Mouse (Mus musculus): ENCODE measurements around the gene Olfr402. TPM values are rescaled to one million over a fixed set of nuclear protein-coding genes. Genes with fewer than 3 reads are reported as not detected.
"Not testable (repeated sequence)": the region's sequence is repeated elsewhere in the genome, so short reads cannot be mapped to it uniquely, and the experiment has no call there.

Gene Olfr402
- not detected in 2 replicates for polyA plus RNA-seq (2015; fragmentation: Nextera tagmentation; extraction: Ambion mirVana)

GRCm38 (mm10) chr11:74153229-74153628 is at the start of gene Olfr402:
TSS of gene Olfr402 (plus strand) at chr11:74153529.
- Histone ChIP-seq H3K4me2 (replicated peaks; ENCODE audit: low read depth) (no peak within 1 kb of the TSS), H3K4me3 (ENCODE audit: low read depth, low read length) (no peak within 1 kb of the TSS), H3K4me1 (replicated peaks; ENCODE audit: control insufficient read depth, insufficient read depth, low read length) (no peaks in the 10 kb centered on the region), H3K36me3 (ENCODE audit: control insufficient read depth, insufficient read depth) (no peaks in the 10 kb centered on the region), H3K9me3 (ENCODE audit: control insufficient read depth) (no peaks in the 10 kb centered on the region), H3K9ac (ENCODE audit: low read depth, low read length) (no peak within 1 kb of the TSS), H3K27me3 (replicated peaks; ENCODE audit: control insufficient read depth, insufficient read depth, low read length) (no peaks in the 10 kb centered on the region), H3K27ac (ENCODE audit: low read depth, low read length) (no peak within 1 kb of the TSS)
- no peak for TF ChIP-seq CTCF (IDR thresholded peaks at IDR 0.05; ENCODE audit: low read depth)
- no peak for ATAC-seq
- WGBS = 68% methylated on average over 3 of the region's 3 CpGs

GRCm38 (mm10) chr11:74105066-74105465 is 48.3 kb upstream of the Olfr402 start:
- no peaks in the 10 kb centered on the region for H3K9me3 ChIP-seq (ENCODE audit: control insufficient read depth)

GRCm38 (mm10) chr11:74113412-74113811 is 39.9 kb upstream of the Olfr402 start, which contains the start of gene Olfr401:
TSS of gene Olfr401 (plus strand) at chr11:74113712.
- Histone ChIP-seq H3K9me3 (ENCODE audit: control insufficient read depth) (no peaks in the 10 kb centered on the region), H3K36me3 (ENCODE audit: control insufficient read depth, insufficient read depth) (no peaks in the 10 kb centered on the region), H3K27me3 (replicated peaks; ENCODE audit: control insufficient read depth, insufficient read depth, low read length) (no peaks in the 10 kb centered on the region), H3K4me2 (replicated peaks; ENCODE audit: low read depth) (no peak within 1 kb of the TSS), H3K4me3 (ENCODE audit: low read depth, low read length) (no peak within 1 kb of the TSS), H3K27ac (ENCODE audit: low read depth, low read length) (no peak within 1 kb of the TSS), H3K4me1 (replicated peaks; ENCODE audit: control insufficient read depth, insufficient read depth, low read length) (no peaks in the 10 kb centered on the region), H3K9ac (ENCODE audit: low read depth, low read length) (no peak within 1 kb of the TSS)
- ATAC-seq = no peak
- no peak for TF ChIP-seq CTCF (IDR thresholded peaks at IDR 0.05; ENCODE audit: low read depth)

More at GRCm38 (mm10) chr11:74105066-74105465, 48.3 kb upstream of the Olfr402 start:
- H3K9ac ChIP-seq (ENCODE audit: low read depth, low read length) = no peak overlapping the region
- no peaks in the 10 kb centered on the region for H3K4me1 ChIP-seq (replicated peaks; ENCODE audit: control insufficient read depth, insufficient read depth, low read length)
- no peak overlapping the region for H3K4me3 ChIP-seq (ENCODE audit: low read depth, low read length)
- TF ChIP-seq CTCF (IDR thresholded peaks at IDR 0.05; ENCODE audit: low read depth) = no peak
- ATAC-seq = no peak
- H3K27ac ChIP-seq (ENCODE audit: low read depth, low read length) = no peak overlapping the region
- 33% methylated on average over 5 of the region's 5 CpGs for WGBS
- no peaks in the 10 kb centered on the region for H3K27me3 ChIP-seq (replicated peaks; ENCODE audit: control insufficient read depth, insufficient read depth, low read length)
- no peak overlapping the region for H3K4me2 ChIP-seq (replicated peaks; ENCODE audit: low read depth)
- H3K36me3 ChIP-seq (ENCODE audit: control insufficient read depth, insufficient read depth) = no peaks in the 10 kb centered on the region

- H3K9ac ChIP-seq (ENCODE audit: low read depth, low read length); ATAC-seq; H3K9me3 ChIP-seq (ENCODE audit: control insufficient read depth); H3K27ac ChIP-seq (ENCODE audit: low read depth, low read length); H3K4me1 ChIP-seq (replicated peaks; ENCODE audit: control insufficient read depth, insufficient read depth, low read length); H3K4me3 ChIP-seq (ENCODE audit: low read depth, low read length); H3K27me3 ChIP-seq (replicated peaks; ENCODE audit: control insufficient read depth, insufficient read depth, low read length); H3K36me3 ChIP-seq (ENCODE audit: control insufficient read depth, insufficient read depth); H3K4me2 ChIP-seq (replicated peaks; ENCODE audit: low read depth): not testable (repeated sequence)
- WGBS = 26% methylated on average over 1 of the region's 1 CpGs
Measured at GRCm38 (mm10) chr11:74140001-74140400, 13.3 kb upstream of the Olfr402 start.

GRCm38 (mm10) chr11:74145866-74146265 is 7.5 kb upstream of the Olfr402 start:
- Histone ChIP-seq H3K9me3 (ENCODE audit: control insufficient read depth) (no peaks in the 10 kb centered on the region), H3K27me3 (replicated peaks; ENCODE audit: control insufficient read depth, insufficient read depth, low read length) (no peaks in the 10 kb centered on the region), H3K36me3 (ENCODE audit: control insufficient read depth, insufficient read depth) (no peaks in the 10 kb centered on the region), H3K4me1 (replicated peaks; ENCODE audit: control insufficient read depth, insufficient read depth, low read length) (no peaks in the 10 kb centered on the region), H3K9ac (ENCODE audit: low read depth, low read length) (no peak overlapping the region), H3K4me3 (ENCODE audit: low read depth, low read length) (no peak overlapping the region), H3K4me2 (replicated peaks; ENCODE audit: low read depth) (no peak overlapping the region), H3K27ac (ENCODE audit: low read depth, low read length) (no peak overlapping the region)
- TF ChIP-seq CTCF (IDR thresholded peaks at IDR 0.05; ENCODE audit: low read depth) = no peak
- no peak for ATAC-seq

- no peak overlapping the region for H3K9ac ChIP-seq (ENCODE audit: low read depth, low read length)
- ATAC-seq = no peak
- H3K36me3 ChIP-seq (ENCODE audit: control insufficient read depth, insufficient read depth) = no peaks in the 10 kb centered on the region
- no peak overlapping the region for H3K4me3 ChIP-seq (ENCODE audit: low read depth, low read length)
- no peak overlapping the region for H3K27ac ChIP-seq (ENCODE audit: low read depth, low read length)
- no peaks in the 10 kb centered on the region for H3K4me1 ChIP-seq (replicated peaks; ENCODE audit: control insufficient read depth, insufficient read depth, low read length)
- no peak for TF ChIP-seq CTCF (IDR thresholded peaks at IDR 0.05; ENCODE audit: low read depth)
- H3K4me2 ChIP-seq (replicated peaks; ENCODE audit: low read depth) = no peak overlapping the region
- H3K27me3 ChIP-seq (replicated peaks; ENCODE audit: control insufficient read depth, insufficient read depth, low read length) = no peaks in the 10 kb centered on the region
- no peaks in the 10 kb centered on the region for H3K9me3 ChIP-seq (ENCODE audit: control insufficient read depth)
Measured at GRCm38 (mm10) chr11:74168771-74169170, 15.4 kb downstream of the Olfr402 start.

- Histone ChIP-seq H3K27ac (ENCODE audit: low read depth, low read length) (no peak overlapping the region), H3K9me3 (ENCODE audit: control insufficient read depth) (no peaks in the 10 kb centered on the region), H3K4me3 (ENCODE audit: low read depth, low read length) (no peak overlapping the region), H3K27me3 (replicated peaks; ENCODE audit: control insufficient read depth, insufficient read depth, low read length) (no peaks in the 10 kb centered on the region), H3K4me1 (replicated peaks; ENCODE audit: control insufficient read depth, insufficient read depth, low read length) (no peaks in the 10 kb centered on the region), H3K9ac (ENCODE audit: low read depth, low read length) (no peak overlapping the region), H3K4me2 (replicated peaks; ENCODE audit: low read depth) (no peak overlapping the region), H3K36me3 (ENCODE audit: control insufficient read depth, insufficient read depth) (no peaks in the 10 kb centered on the region)
- no peak for ATAC-seq
- TF ChIP-seq CTCF (IDR thresholded peaks at IDR 0.05; ENCODE audit: low read depth) = no peak
- 75% methylated on average over 4 of the region's 4 CpGs for WGBS
Measured at GRCm38 (mm10) chr11:74183168-74183567, 29.8 kb downstream of the Olfr402 start.
